Mouse (Mus musculus) B cell, adult 62 days (primary cell): Measurements from ENCODE around the gene Klk12. TPM values are rescaled to one million over a fixed set of nuclear protein-coding genes. Genes with fewer than 3 reads are reported as not detected.

ENCODE experiments used
- total RNA-seq: library from RNA; stranded (reverse); gene quantifications from 4 replicates; pipeline ENCODE4 v1.2.4, GENCODE M21; 2023

Klk12 gene
- total RNA-seq = not detected in 4 replicates

DNA sequence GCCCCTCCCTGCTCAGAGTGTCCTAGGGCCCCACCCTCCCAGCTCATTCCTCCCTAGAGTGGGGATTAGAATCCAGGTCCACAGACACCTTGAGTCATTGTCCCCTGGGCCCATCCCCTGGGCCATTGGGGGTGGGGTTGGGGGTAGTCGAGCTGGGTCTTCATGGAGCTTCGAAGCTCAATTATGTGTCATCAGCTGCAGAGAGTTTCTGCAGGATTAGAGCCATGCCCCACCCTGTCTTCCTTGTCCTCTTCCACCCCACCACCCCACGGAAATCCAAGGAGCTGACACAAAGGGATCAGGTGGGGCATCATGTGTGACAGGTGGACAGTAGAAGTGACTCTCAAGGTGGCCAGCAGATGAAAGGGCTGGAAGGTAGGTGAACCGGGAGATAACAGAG, at the start of gene Klk12:
TSS of gene Klk12 (plus strand) at position 301 of the 400 bp plus-strand sequence.

DNA sequence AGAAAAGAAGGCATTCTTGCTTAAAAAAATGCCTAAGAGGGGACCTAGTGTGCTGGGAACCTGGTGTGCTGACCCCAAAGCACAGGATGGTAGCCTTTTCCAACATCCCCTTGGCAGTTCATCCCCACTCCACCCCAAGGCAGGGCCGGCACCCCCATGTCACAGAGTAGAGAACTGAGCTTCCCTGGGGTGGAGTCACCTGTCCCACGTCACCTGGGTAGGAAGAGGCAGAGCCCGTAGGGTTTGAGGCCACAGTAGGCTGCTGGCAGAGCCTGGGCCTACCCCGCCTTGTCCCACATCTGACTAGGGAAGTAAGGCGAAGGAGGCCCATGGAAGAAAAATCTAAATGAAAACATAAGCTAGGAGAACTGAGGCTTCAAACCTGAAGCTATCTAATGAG, 5.7 kb downstream of the Klk12 start, which contains the start of gene Klk11:
TSS of gene Klk11 (plus strand) at position 241 of the 400 bp plus-strand sequence.

DNA sequence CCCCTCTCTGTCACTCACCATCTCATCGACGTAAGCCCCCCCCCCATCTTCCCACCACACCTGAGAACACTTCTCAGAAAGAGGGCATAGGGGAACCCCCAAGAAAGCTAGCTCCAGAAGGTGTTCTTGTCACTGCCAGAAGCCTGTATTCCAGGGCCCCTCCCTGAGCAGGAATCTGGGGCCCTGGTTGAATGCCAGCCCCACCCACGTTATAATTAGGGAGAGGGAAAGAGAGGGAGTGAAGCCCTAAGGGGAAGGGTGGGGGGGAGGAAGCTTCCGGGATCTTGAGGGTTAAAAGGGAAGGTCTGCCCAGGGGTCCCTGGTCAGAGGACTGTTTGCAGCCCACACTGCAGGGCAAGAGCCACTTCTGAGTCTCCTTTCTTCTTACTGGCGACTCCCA, 12.0 kb downstream of the Klk12 start, which contains the start of gene Klk10:
TSS of gene Klk10 (plus strand) at position 290 of the 400 bp plus-strand sequence.

DNA sequence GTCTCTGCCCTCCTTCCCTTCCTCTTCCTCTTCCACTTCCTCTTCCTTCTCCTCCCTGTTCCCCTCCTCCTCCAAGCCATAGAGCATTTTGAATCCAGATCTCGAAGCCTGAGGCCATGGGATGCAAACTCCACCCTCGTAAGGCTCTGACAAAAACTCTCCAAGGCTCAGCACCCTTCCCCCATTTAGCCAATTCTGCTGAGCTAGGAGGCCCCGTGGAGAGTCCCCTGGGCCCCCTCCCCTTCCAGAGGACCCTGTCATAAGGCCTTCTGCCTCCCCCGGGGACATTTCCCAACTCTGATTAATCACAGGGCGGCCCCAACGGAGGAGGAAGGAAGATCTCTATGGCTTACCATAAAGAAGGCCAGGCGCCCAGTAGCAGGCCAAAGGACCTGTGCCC, 22.9 kb downstream of the Klk12 start, which contains the start of gene Klk9:
TSS of gene Klk9 (plus strand) at position 301 of the 400 bp plus-strand sequence.

DNA sequence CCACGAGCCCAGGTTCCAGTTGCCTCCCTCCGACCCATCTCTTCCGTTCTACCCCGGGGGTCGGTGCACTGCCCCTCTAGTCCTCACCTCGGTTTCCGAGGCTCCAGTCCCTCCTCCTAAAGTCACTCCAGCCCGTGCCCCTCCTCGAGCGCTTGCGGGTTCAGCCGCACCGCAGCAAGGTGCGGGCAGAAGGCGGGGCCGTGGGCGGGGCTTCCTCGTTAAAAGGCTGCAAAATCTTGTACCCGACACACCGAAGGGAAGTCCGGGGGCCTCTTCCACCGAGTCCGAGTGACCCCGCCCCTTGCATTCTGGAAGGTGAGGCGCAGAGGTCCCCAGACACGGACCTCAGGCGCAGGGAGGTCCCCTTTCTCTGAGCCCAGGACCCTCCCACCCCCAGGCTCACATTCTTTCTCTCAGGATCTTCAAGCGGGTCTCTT, 28.7 kb downstream of the Klk12 start, which contains the start of gene Klk8:
TSS of gene Klk8 (plus strand) at position 245 of the 437 bp plus-strand sequence.

DNA sequence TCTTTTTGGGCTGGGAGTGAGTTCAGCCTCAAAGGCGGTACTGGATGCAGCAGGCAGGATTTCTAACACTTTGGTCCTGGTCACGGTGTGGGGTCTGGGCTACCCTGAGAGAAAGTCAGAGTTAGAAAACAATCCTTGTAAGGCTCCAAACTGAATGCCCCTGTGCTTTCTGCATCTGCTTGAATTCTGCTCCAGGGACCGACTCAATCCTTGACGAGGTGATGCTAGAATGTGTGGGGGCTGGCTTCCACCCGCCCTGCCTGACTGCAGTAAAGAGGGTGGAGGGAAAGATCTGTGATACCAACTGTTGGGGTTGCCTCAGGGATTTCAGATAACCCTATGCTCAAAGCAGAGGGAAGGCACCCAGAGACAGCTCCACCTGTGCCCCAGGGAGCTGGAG, 42.3 kb downstream of the Klk12 start, which contains the start of gene Klk7:
TSS of gene Klk7 (plus strand) at position 301 of the 400 bp plus-strand sequence.

Other genes with a start within 250 kb of the Klk12 start
- 1.9 to 3.1 TPM (median 2.9 TPM) in 4 replicates for gene Cd33, start 224.5 kb upstream of the Klk12 start, total RNA-seq
- 2.2 to 3.0 TPM (median 2.9 TPM) in 4 replicates for gene Zfp658, start 206.6 kb upstream of the Klk12 start, total RNA-seq
- gene Zfp719, start 189.3 kb upstream of the Klk12 start, total RNA-seq = 9.0 to 13.8 TPM (median 10.3 TPM) in 4 replicates
- gene Zfp819, start 161.7 kb upstream of the Klk12 start, total RNA-seq = 0.30 to 0.34 TPM in 2 of 4 replicates, not detected in the others
- not detected in 4 replicates for gene Ceacam18, start 134.2 kb upstream of the Klk12 start, total RNA-seq
- gene Siglece, start 108.7 kb upstream of the Klk12 start, total RNA-seq = 1.2 to 2.4 TPM (median 1.6 TPM) in 4 replicates
- gene Ctu1, start 96.9 kb upstream of the Klk12 start, total RNA-seq = 4.6 to 7.3 TPM (median 5.8 TPM) in 4 replicates
- not detected in 4 replicates for gene Klk14, start 78.5 kb upstream of the Klk12 start, total RNA-seq
- gene Klk13, start 56.3 kb upstream of the Klk12 start, total RNA-seq = not detected in 4 replicates
- gene Klk11, start 5.7 kb downstream of the Klk12 start, total RNA-seq = not detected in 4 replicates
- not detected in 4 replicates for gene Klk10, start 12.1 kb downstream of the Klk12 start, total RNA-seq
- gene Klk9, start 23.0 kb downstream of the Klk12 start, total RNA-seq = not detected in 4 replicates
- gene Klk8, start 28.7 kb downstream of the Klk12 start, total RNA-seq = 4.6 to 6.5 TPM (median 6.0 TPM) in 4 replicates
- gene Klk7, start 42.4 kb downstream of the Klk12 start, total RNA-seq = not detected in 4 replicates
- not detected in 4 replicates for gene Klk6, start 55.6 kb downstream of the Klk12 start, total RNA-seq
- not detected in 4 replicates for gene Klk5, start 73.1 kb downstream of the Klk12 start, total RNA-seq
- not detected in 4 replicates for gene Klk4, start 112.3 kb downstream of the Klk12 start, total RNA-seq
- gene Klk15, start 164.8 kb downstream of the Klk12 start, total RNA-seq = not detected in 4 replicates
- not detected in 4 replicates for gene Klk1b8, start 181.8 kb downstream of the Klk12 start, total RNA-seq
- not detected in 4 replicates for gene Klk1b1, start 197.9 kb downstream of the Klk12 start, total RNA-seq
- not detected in 4 replicates for gene Klk1b9, start 207.2 kb downstream of the Klk12 start, total RNA-seq
- not detected in 4 replicates for gene Klk1b11, start 227.0 kb downstream of the Klk12 start, total RNA-seq
- gene Klk1b26, start 243.3 kb downstream of the Klk12 start, total RNA-seq = not detected in 4 replicates